Mouse (Mus musculus) liver, embryonic 16.5 days (tissue): ENCODE data around the gene Stox2. TPM values are rescaled to one million over a fixed set of nuclear protein-coding genes. Genes with fewer than 3 reads are reported as not detected.

Experiments
- ATAC-seq: fragments of 200-750 bp; cut with Nextera tagmentation; 2 replicates; pipeline ENCODE4 v1.8.0; 2017; ENCODE audit warnings: low read depth, mild to moderate bottlenecking, moderate number of reproducible peaks, moderate library complexity
- H3K27ac ChIP-seq: fragments of 300-500 bp; sonication (generic); 2 replicates; pipeline ENCODE4 v1.5.1; 2014; ENCODE audit warnings: mild to moderate bottlenecking, low read length
- H3K27me3 ChIP-seq: fragments of 300-500 bp; sonication (generic); 2 replicates; pipeline ENCODE4 v1.6.1; 2014; ENCODE audit warnings: low read depth, low read length, mixed read lengths; ENCODE audit not compliant: control insufficient read depth, insufficient read depth
- H3K36me3 ChIP-seq: fragments of 300-500 bp; sonication (generic); 2 replicates; pipeline ENCODE4 v1.6.1; 2014; ENCODE audit warnings: mild to moderate bottlenecking; ENCODE audit not compliant: control insufficient read depth, insufficient read depth
- H3K4me1 ChIP-seq: fragments of 300-500 bp; sonication (generic); 2 replicates; pipeline ENCODE4 v1.6.1; 2014; ENCODE audit warnings: low read depth, low read length, mixed read lengths; ENCODE audit not compliant: control insufficient read depth
- H3K4me2 ChIP-seq: fragments of 300-500 bp; sonication (generic); 2 replicates; pipeline ENCODE4 v1.6.1; 2014; ENCODE audit warnings: low read depth, low read length, mixed read lengths
- H3K4me3 ChIP-seq: fragments of 300-500 bp; sonication (generic); 2 replicates; pipeline ENCODE4 v1.5.1; 2014; ENCODE audit warnings: low read depth, mild to moderate bottlenecking, low read length
- H3K9ac ChIP-seq: fragments of 300-500 bp; sonication (generic); 2 replicates; pipeline ENCODE4 v1.6.1; 2014; ENCODE audit warnings: low read depth, low read length
- H3K9me3 ChIP-seq: fragments of 300-500 bp; sonication (generic); replicated peaks from 2 replicates; pipeline ENCODE4 v1.6.1; 2016; ENCODE audit warnings: low read length; ENCODE audit not compliant: control insufficient read depth
- WGBS: fragments of 180-500 bp; shearing (Covaris S2); extraction: QIAGEN DNeasy Blood & Tissue Kit; methylation state at CpG from one replicate; pipeline ENCODE4 v1.1.7; 2014; ENCODE audit not compliant: insufficient replicate concordance; 5-methylcytosine and 5-hydroxymethylcytosine counted together
- polyA plus RNA-seq: library from polyadenylated mRNA; unstranded; fragments of >200 nt; fragmentation: Nextera tagmentation; extraction: Ambion mirVana; gene quantifications from 2 replicates; pipeline ENCODE4 v1.2.1, GENCODE M21; 2015

The Stox2 gene
- polyA plus RNA-seq, 1 experiment from 2014 or later: 0.30 TPM

- no peaks in the 10 kb centered on the region for H3K36me3 ChIP-seq
- no peaks in the 10 kb centered on the region for H3K9me3 ChIP-seq
- H3K9ac ChIP-seq: no peak overlapping the region
- ATAC-seq: no peak
- WGBS: 68% methylated on average over 9 of the region's 9 CpGs
- H3K27ac ChIP-seq: no peak overlapping the region
- H3K4me3 ChIP-seq: no peak overlapping the region
- H3K4me1 ChIP-seq: no peaks in the 10 kb centered on the region
- no peak overlapping the region for H3K4me2 ChIP-seq
- H3K27me3 ChIP-seq: no peaks in the 10 kb centered on the region
Measured at GRCm38 (mm10) chr8:47211226-47211625, 234.9 kb downstream of the Stox2 start.

DNA sequence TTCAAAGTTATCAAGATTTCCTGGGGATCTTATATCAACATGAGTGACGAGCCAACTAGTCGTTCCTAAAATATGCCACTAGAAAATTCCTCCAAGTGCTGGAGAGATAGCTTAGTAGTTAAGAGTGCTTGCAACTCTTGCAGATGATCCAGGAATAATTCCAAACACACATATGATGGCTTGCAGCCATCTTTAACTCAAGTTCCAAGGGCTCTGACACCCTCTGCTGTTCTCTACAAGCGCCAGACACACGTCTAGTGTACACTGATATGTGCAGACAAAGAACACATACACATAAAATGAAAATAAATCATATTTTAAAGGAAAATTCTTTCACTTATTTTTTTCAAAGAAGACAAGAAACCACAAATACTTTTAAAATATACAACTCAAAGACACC lies 237.9 kb downstream of the Stox2 start:
- Histone ChIP-seq H3K4me3 (no peak overlapping the region), H3K27me3 (no peaks in the 10 kb centered on the region), H3K9me3 (no peaks in the 10 kb centered on the region), H3K4me1 (no peaks in the 10 kb centered on the region), H3K27ac (no peak overlapping the region), H3K36me3 (no peaks in the 10 kb centered on the region), H3K9ac (no peak overlapping the region), H3K4me2 (no peak overlapping the region)
- ATAC-seq: no peak
- 55% methylated on average over 4 of the region's 4 CpGs for WGBS

DNA sequence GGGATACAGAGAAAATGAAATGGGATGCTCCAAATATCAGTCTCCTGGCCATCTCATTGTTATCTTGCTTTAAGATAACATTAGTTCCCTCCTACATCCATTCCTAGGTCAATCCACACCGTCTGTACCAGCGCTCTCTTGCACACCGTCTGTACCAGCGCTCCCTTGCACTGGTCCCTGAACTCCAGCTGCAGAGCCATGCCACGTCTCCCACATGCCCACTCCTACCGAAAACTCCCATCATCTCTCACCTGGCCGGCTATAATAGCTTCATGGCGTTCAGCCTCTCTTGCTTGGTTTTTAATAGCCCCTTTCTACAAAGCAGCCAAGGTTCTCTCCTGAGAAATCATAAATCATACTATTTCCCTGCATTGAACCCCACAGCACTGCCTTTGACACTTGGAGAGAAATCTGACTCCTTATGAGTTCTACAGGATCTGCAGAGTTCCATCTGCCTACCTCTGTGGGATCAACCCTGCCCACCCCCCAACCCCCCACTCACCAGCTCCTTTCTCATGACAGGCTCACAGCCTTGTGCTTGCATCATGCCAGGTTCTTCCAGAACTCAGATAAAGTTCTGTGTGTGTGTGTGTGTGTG lies 239.4 kb downstream of the Stox2 start:
- Histone ChIP-seq H3K27me3 (no peaks in the 10 kb centered on the region), H3K4me1 (no peaks in the 10 kb centered on the region), H3K9ac (no peak overlapping the region), H3K4me2 (no peak overlapping the region), H3K36me3 (no peaks in the 10 kb centered on the region), H3K27ac (no peak overlapping the region), H3K4me3 (no peak overlapping the region), H3K9me3 (no peaks in the 10 kb centered on the region)
- WGBS: 70% methylated on average over 8 of the region's 8 CpGs
- ATAC-seq: no peak

GRCm38 (mm10) chr8:47205472-47205871 lies 240.7 kb downstream of the Stox2 start:
- Histone ChIP-seq H3K36me3 (no peaks in the 10 kb centered on the region), H3K4me2 (no peak overlapping the region), H3K27ac (no peak overlapping the region), H3K4me1 (no peaks in the 10 kb centered on the region), H3K27me3 (no peaks in the 10 kb centered on the region), H3K9ac (no peak overlapping the region), H3K4me3 (no peak overlapping the region), H3K9me3 (no peaks in the 10 kb centered on the region)
- 63% methylated on average over 5 of the region's 5 CpGs for WGBS
- ATAC-seq: no peak

DNA sequence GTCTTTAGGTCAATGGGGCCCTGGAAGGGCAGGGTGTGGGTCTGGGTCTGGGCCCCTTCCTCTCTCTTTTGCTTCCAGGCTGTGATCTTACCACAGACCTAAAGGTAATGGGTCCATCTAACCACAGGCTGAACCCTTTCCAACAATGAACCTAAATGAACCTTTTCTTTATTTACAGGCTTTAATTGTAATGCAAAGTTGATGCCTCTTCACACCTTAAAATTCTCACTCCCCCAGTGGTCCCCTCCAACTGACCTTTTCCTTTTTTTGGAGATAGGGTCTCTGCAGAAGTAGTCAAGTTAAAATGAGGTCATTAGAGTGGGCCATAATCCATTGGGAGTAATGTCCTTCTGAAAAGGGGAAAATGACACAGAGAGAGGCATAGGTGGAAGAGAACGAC lies 249.8 kb downstream of the Stox2 start:
- Histone ChIP-seq H3K27me3 (no peaks in the 10 kb centered on the region), H3K4me3 (no peak overlapping the region), H3K9me3 (no peaks in the 10 kb centered on the region), H3K36me3 (no peaks in the 10 kb centered on the region), H3K27ac (no peak overlapping the region), H3K4me1 (no peaks in the 10 kb centered on the region), H3K9ac (no peak overlapping the region), H3K4me2 (no peak overlapping the region)
- no peak for ATAC-seq
- WGBS: 70% methylated on average over 1 of the region's 1 CpGs

- WGBS: 82% methylated on average over 29 of the region's 29 CpGs
- ATAC-seq: no peak
- no peaks in the 10 kb centered on the region for H3K36me3 ChIP-seq
- no peak overlapping the region for H3K9ac ChIP-seq
- H3K4me2 ChIP-seq: no peak overlapping the region
- H3K4me1 ChIP-seq: no peaks in the 10 kb centered on the region
- no peak overlapping the region for H3K27ac ChIP-seq
- no peaks in the 10 kb centered on the region for H3K27me3 ChIP-seq
- H3K4me3 ChIP-seq: no peak overlapping the region
- H3K9me3 ChIP-seq: no peaks in the 10 kb centered on the region
Measured at GRCm38 (mm10) chr8:47193321-47193996, 252.7 kb downstream of the Stox2 start.

DNA sequence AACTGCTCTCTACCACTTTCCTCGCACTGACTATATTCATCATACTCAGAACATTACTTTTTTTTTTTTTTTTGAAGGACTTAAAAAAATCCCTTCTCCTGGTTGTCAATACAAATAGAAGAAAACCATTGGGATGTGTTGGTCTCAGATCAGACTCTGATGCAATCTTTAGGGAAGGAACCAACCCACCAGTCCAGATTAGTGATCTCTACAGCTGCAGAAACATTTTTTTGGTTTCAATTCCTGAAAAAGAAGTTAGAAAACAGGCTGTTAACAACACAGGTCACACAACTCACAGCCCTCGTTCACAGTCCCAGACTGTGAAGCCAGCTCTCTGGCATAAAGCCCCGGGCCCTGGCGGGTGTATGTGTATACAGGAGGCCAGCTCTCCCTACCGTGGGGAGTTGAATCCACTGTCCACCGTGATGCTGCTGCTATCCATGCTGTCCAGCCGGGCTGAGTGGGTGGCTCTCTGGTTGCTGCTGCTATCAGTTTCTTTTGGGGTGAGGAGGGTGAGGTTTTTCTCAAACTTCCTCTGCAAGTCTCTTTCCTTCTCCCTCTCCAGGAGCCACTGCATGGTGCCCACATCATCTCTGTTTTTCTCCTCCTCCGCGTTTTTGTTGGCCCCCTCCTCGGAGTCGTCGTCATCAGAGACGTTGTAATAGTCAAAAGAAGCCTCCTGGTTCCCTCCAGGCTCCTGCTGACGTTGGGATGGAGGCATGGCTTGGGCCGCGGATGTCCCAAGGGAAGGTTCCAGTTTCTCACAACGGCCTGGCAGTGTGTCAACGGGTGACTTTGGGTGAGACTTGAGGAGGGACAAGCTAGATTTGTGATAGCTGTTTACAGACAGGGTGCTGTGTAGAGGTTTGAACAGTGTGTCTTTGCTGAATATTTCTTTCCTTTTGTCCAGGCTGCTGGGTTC lies 254.5 kb downstream of the Stox2 start:
- 72% methylated on average over 18 of the region's 18 CpGs for WGBS
- H3K36me3 ChIP-seq: no peaks in the 10 kb centered on the region

GRCm38 (mm10) chr8:47185396-47185795 lies 260.8 kb downstream of the Stox2 start:
- Histone ChIP-seq H3K9me3 (no peaks in the 10 kb centered on the region), H3K4me2 (no peak overlapping the region), H3K9ac (no peak overlapping the region), H3K4me3 (no peak overlapping the region), H3K4me1 (no peaks in the 10 kb centered on the region), H3K36me3 (no peaks in the 10 kb centered on the region), H3K27me3 (no peaks in the 10 kb centered on the region), H3K27ac (no peak overlapping the region)
- 74% methylated on average over 6 of the region's 6 CpGs for WGBS
- no peak for ATAC-seq

More for the DNA sequence above, 254.5 kb downstream of the Stox2 start:
- no peak overlapping the region for H3K4me3 ChIP-seq
- H3K27me3 ChIP-seq: no peaks in the 10 kb centered on the region
- H3K9ac ChIP-seq: no peak overlapping the region
- H3K9me3 ChIP-seq: no peaks in the 10 kb centered on the region
- no peak for ATAC-seq
- H3K4me1 ChIP-seq: no peaks in the 10 kb centered on the region
- no peak overlapping the region for H3K27ac ChIP-seq
- no peak overlapping the region for H3K4me2 ChIP-seq
